Mouse (Mus musculus) midbrain, embryonic 12.5 days (tissue): Measurements from ENCODE around the gene Kifc3. TPM values are rescaled to one million over a fixed set of nuclear protein-coding genes. Genes with fewer than 3 reads are reported as not detected.
A peak's percentile ranks its signal among the peaks of the same experiment; 100 is the strongest.

Experiments
- ATAC-seq: fragments of 200-750 bp; cut with Nextera tagmentation; 2 replicates; pipeline ENCODE4 v1.8.0; 2017; ENCODE audit warnings: low read depth, moderate TSS enrichment, moderate library complexity; ENCODE audit not compliant: low FRiP score
- H3K27ac ChIP-seq: fragments of 300-500 bp; sonication (generic); replicated peaks from 2 replicates; pipeline ENCODE4 v1.5.1; 2016; ENCODE audit warnings: mild to moderate bottlenecking
- H3K27me3 ChIP-seq: fragments of 300-500 bp; sonication (generic); 2 replicates; pipeline ENCODE4 v1.6.1; 2016; ENCODE audit warnings: mild to moderate bottlenecking
- H3K36me3 ChIP-seq: fragments of 300-500 bp; sonication (generic); 2 replicates; pipeline ENCODE4 v1.6.1; 2016
- H3K4me1 ChIP-seq: fragments of 300-500 bp; sonication (generic); 2 replicates; pipeline ENCODE4 v1.6.1; 2016
- H3K4me2 ChIP-seq: fragments of 300-500 bp; sonication (generic); replicated peaks from 2 replicates; pipeline ENCODE4 v1.6.1; 2016; ENCODE audit warnings: mild to moderate bottlenecking, moderate library complexity
- H3K4me3 ChIP-seq: fragments of 300-500 bp; sonication (generic); 2 replicates; pipeline ENCODE4 v1.5.1; 2016; ENCODE audit warnings: mild to moderate bottlenecking
- H3K9ac ChIP-seq: fragments of 300-500 bp; sonication (generic); replicated peaks from 2 replicates; pipeline ENCODE4 v1.6.1; 2016; ENCODE audit warnings: mild to moderate bottlenecking, moderate library complexity
- H3K9me3 ChIP-seq: fragments of 300-500 bp; sonication (generic); 2 replicates; pipeline ENCODE4 v1.6.1; 2016; ENCODE audit warnings: mild to moderate bottlenecking
- WGBS: fragments of 180-500 bp; shearing (Covaris S2); methylation state at CpG from one replicate; pipeline ENCODE4 v1.1.7; 2016; 5-methylcytosine and 5-hydroxymethylcytosine counted together
- polyA plus RNA-seq: library from polyadenylated mRNA; unstranded; fragments of >200 nt; fragmentation: Nextera tagmentation; extraction: Ambion mirVana; gene quantifications from 2 replicates; pipeline ENCODE4 v1.2.1, GENCODE M21; 2016

Gene Kifc3
- polyA plus RNA-seq, 1 experiment from 2014 or later = 10.0 TPM

- peaks cover 42% of the 10 kb centered on the region for H3K4me1 ChIP-seq
Measured at GRCm38 (mm10) chr8:95141026-95141425, 61.6 kb downstream of the Kifc3 start.

GRCm38 (mm10) chr8:95140555-95140954, 62.1 kb downstream of the Kifc3 start:
- 70% methylated on average over 5 of the region's 5 CpGs for WGBS
- Histone ChIP-seq H3K4me2 (no peak overlapping the region), H3K36me3 (no peaks in the 10 kb centered on the region), H3K9me3 (no peaks in the 10 kb centered on the region), H3K4me3 (no peak overlapping the region), H3K27ac (no peak overlapping the region), H3K27me3 (peaks cover 68% of the 10 kb centered on the region), H3K9ac (no peak overlapping the region), H3K4me1 (peaks cover 42% of the 10 kb centered on the region)
- no peak for ATAC-seq

More at GRCm38 (mm10) chr8:95141026-95141425, 61.6 kb downstream of the Kifc3 start:
- Histone ChIP-seq H3K27me3 (peaks cover 68% of the 10 kb centered on the region), H3K9me3 (no peaks in the 10 kb centered on the region), H3K9ac (no peak overlapping the region), H3K4me2 (peak overlapping the region; percentile 93; the same call in 1 of the 2 replicates), H3K27ac (no peak overlapping the region), H3K4me3 (no peak overlapping the region), H3K36me3 (no peaks in the 10 kb centered on the region)
- WGBS = 63% methylated on average over 1 of the region's 1 CpGs
- no peak for ATAC-seq

GRCm38 (mm10) chr8:95139051-95139365, 63.6 kb downstream of the Kifc3 start:
- peaks cover 42% of the 10 kb centered on the region for H3K4me1 ChIP-seq
- H3K36me3 ChIP-seq = no peaks in the 10 kb centered on the region
- H3K27ac ChIP-seq = no peak overlapping the region
- no peak overlapping the region for H3K4me3 ChIP-seq
- 57% methylated on average over 1 of the region's 1 CpGs for WGBS
- no peak overlapping the region for H3K9ac ChIP-seq
- peaks cover 63% of the 10 kb centered on the region for H3K27me3 ChIP-seq
- H3K4me2 ChIP-seq = no peak overlapping the region
- no peak for ATAC-seq
- H3K9me3 ChIP-seq = no peaks in the 10 kb centered on the region

DNA sequence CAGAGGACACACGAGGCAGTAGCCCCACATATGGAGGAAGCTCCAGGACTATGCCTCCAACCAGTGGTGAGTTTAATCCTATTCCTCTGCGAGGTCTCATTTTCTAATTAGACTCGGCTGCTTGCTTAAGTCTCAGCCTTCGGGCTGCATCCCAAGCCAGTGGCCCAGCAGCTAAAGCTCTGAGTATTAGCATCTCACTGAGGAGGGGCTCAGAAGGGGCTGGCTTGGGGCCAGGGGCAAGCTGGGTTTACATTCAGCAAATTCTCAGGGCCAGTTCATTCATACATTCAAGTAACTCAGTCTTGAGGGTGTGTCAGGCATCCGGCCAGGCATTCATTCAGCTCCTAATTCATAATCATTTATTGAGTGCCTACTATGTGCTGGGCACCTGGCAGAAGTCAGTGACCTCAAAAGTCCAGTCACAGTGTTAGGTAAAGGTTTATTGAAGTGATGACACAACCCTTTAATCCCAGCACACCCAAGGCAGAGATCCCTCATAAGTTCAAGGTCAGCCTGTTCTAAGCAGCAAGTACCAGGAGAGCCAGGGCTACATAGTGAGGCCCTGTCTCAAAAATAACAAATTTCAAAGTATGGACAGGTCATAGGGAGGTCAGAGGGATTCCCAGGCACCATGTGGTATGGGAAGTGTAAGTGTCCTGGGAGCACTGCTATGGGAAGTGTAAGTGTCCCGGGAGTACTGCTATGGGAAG, 64.1 kb downstream of the Kifc3 start:
- H3K4me2 ChIP-seq = peak overlapping the region; percentile 51
- peak overlapping the region; percentile 24; the same call in 1 of the 2 replicates for H3K4me3 ChIP-seq
- 0 out of 2 replicates have a peak overlapping the region, but pooled peaks have one; percentile 20 for H3K27ac ChIP-seq
- H3K9me3 ChIP-seq = no peaks in the 10 kb centered on the region
- peaks cover 63% of the 10 kb centered on the region for H3K27me3 ChIP-seq
- WGBS = 23% methylated on average over 6 of the region's 6 CpGs
- no peak overlapping the region for H3K9ac ChIP-seq
- peaks cover 41% of the 10 kb centered on the region for H3K4me1 ChIP-seq
- ATAC-seq = no peak; the same call in 1 of the 2 replicates
- H3K36me3 ChIP-seq = no peaks in the 10 kb centered on the region

DNA sequence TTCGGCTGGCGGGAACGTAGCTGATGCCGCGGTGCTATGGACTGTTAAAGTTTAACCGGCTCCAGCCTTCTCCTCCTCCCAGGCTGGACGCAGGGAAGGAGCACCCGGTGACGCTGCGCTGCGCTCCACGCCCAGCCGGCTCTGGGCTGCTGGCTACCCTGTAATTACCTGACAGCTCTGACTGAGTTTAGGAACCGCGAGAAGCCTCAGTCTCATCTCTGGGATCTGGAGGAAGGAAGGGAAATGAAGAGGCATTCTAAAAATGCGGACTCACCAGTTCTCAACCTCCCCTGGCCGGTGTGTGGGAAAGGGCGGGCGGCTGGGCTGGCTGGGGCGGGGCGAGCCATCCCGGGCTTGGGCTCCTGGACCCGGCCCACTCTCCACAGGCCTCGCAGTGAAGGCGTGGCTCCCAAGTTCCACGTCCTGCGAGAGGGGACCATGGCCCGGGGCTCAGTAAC, 64.9 kb downstream of the Kifc3 start:
- Histone ChIP-seq H3K4me2 (peak overlapping the region; percentile 51), H3K4me1 (peaks cover 33% of the 10 kb centered on the region), H3K27ac (no peak overlapping the region), H3K9ac (no peak overlapping the region; the same call in 1 of the 2 replicates), H3K27me3 (peaks cover 59% of the 10 kb centered on the region), H3K4me3 (peak overlapping the region; percentile 24), H3K36me3 (no peaks in the 10 kb centered on the region), H3K9me3 (no peaks in the 10 kb centered on the region)
- ATAC-seq = peak; percentile 16; the same call in 1 of the 2 replicates
- 2% methylated on average over 28 of the region's 28 CpGs for WGBS

DNA sequence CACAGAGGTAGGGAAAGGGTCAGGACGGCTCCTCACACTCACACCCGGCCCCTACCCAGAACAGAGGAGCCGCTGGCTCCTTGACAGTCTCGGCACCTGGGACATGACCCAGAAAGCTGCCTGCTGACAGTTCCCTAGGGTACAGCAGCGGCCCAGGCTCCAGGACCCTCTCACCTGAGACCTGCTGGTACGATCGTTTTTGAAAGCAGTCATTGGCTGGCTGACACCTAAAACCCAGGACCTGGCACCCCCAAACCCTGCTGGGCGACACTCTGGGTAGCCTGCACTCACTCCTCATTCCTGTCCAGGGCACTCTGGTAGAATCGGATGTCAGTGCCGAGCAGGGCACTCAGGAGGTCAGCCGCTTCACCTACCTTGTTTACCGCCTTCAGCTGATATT, 65.4 kb downstream of the Kifc3 start:
- no peak overlapping the region for H3K27ac ChIP-seq
- peaks cover 57% of the 10 kb centered on the region for H3K27me3 ChIP-seq
- no peak overlapping the region; the same call in 1 of the 2 replicates for H3K9ac ChIP-seq
- H3K4me2 ChIP-seq = peak overlapping the region; percentile 51
- peaks cover 30% of the 10 kb centered on the region for H3K4me1 ChIP-seq
- peak overlapping the region; percentile 24; the same call in 1 of the 2 replicates for H3K4me3 ChIP-seq
- H3K36me3 ChIP-seq = no peaks in the 10 kb centered on the region
- no peaks in the 10 kb centered on the region for H3K9me3 ChIP-seq
- 22% methylated on average over 12 of the region's 12 CpGs for WGBS
- ATAC-seq = no peak

DNA sequence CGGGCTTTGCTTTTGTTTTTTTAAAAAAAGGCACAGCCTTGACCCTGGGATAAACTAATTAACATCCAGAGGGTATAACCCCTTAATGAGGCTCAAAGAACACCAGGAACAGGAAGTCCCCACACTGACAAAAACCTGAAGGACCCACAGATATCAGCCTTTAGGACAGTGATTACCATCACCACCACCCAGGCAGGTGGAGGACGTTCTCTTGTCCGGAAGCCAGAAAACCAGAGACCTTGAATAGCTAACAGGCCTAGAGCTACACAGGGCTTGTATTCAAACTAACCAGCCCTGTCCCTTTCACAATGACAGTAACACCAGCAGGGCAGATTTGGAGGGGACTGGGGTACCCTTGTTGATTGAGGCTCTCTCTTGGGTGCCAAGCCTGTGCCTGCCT, 66.4 kb downstream of the Kifc3 start:
- Histone ChIP-seq H3K27ac (no peak overlapping the region), H3K9me3 (no peaks in the 10 kb centered on the region), H3K27me3 (peaks cover 53% of the 10 kb centered on the region), H3K4me3 (no peak overlapping the region), H3K4me2 (no peak overlapping the region), H3K9ac (no peak overlapping the region), H3K36me3 (no peaks in the 10 kb centered on the region), H3K4me1 (peaks cover 21% of the 10 kb centered on the region)
- ATAC-seq = no peak
- 84% methylated on average over 3 of the region's 3 CpGs for WGBS

DNA sequence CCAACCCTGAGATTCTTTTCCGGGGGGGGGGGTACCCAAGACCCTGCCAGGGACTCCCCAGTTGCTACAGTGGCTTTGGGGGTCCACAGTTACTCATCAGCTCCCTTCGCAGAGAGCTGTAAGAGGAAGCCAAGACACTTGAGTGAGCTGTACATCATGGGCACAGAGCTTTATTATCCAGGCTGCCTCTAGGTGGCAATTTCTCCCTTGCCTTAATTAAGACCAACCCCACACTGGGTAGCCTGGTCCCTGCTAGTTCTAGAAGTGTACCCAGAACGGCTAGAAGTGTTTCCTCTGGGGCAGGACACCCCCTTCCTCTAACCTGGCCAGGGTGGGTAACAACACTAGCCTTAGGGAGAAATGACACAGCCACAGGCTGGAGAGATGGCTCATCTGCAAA, 67.4 kb downstream of the Kifc3 start:
- H3K27ac ChIP-seq = no peak overlapping the region
- peaks cover 15% of the 10 kb centered on the region for H3K4me1 ChIP-seq
- H3K27me3 ChIP-seq = peaks cover 44% of the 10 kb centered on the region
- WGBS = 48% methylated on average over 3 of the region's 3 CpGs
- no peaks in the 10 kb centered on the region for H3K9me3 ChIP-seq
- no peak overlapping the region for H3K9ac ChIP-seq
- no peak overlapping the region for H3K4me3 ChIP-seq
- no peak for ATAC-seq
- H3K4me2 ChIP-seq = no peak overlapping the region
- H3K36me3 ChIP-seq = no peaks in the 10 kb centered on the region

DNA sequence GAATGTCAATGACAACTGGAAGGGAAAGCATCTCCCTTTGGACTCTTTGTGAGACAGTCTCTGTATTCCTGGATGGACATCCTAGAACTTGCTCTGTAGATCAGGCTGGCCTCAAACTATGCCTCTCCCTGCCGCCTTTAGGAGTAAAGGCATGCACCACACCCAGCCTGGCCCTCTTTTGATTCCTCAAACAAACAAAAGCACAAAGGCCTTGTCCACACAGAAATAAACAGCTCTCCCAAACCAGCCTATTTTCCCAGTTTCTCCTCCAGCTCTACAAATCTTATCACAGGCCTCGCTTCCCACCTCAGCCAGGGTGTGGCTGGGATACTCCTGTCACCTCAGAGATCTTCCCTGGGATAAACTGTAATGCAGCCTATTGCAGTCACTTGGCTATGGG, 68.4 kb downstream of the Kifc3 start:
- Histone ChIP-seq H3K9me3 (no peaks in the 10 kb centered on the region), H3K4me1 (peaks cover 15% of the 10 kb centered on the region), H3K27ac (no peak overlapping the region), H3K27me3 (peaks cover 36% of the 10 kb centered on the region), H3K4me3 (no peak overlapping the region), H3K9ac (no peak overlapping the region), H3K36me3 (no peaks in the 10 kb centered on the region), H3K4me2 (no peak overlapping the region)
- no peak for ATAC-seq
- 77% methylated on average over 2 of the region's 2 CpGs for WGBS

- H3K4me2 ChIP-seq = no peak overlapping the region
- ATAC-seq = no peak
- WGBS = 84% methylated on average over 5 of the region's 5 CpGs
- H3K36me3 ChIP-seq = no peaks in the 10 kb centered on the region
- no peak overlapping the region; the same call in 1 of the 2 replicates for H3K9ac ChIP-seq
- peaks cover 14% of the 10 kb centered on the region for H3K27me3 ChIP-seq
- H3K4me1 ChIP-seq = no peaks in the 10 kb centered on the region; the same call in 1 of the 2 replicates
- no peak overlapping the region for H3K4me3 ChIP-seq
- H3K9me3 ChIP-seq = no peaks in the 10 kb centered on the region
- H3K27ac ChIP-seq = no peak overlapping the region
Measured at GRCm38 (mm10) chr8:95131983-95132382, 70.6 kb downstream of the Kifc3 start.

DNA sequence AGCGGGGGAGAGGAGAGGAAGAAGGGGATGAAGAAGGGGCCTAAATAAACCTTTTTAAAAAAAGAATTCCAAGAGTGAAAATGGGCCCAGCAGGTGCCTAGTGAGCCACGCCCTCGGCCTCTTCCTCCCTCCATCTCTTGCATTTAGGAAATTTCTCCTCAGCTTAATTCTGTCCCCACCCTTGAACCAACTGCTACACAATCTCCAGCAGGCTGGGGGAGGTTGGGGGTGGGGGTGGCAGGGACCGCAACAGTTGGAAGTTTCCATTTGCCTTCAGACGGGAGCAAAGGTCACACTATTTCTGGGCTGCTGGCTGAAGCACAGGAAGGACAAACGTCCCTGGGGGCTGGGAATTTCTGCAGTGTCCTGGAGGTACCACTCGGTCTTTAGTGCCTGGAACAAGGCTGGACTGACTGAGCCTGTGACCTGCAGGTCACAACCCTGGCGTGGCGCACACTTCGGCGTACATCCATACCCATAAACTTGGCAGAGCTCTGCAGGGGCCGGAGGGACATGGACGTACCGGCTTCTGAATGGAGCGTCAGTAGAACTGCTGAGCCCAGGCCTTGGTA, 71.6 kb downstream of the Kifc3 start:
- no peak overlapping the region for H3K4me2 ChIP-seq
- 67% methylated on average over 15 of the region's 15 CpGs for WGBS
- H3K9ac ChIP-seq = no peak overlapping the region
- no peak overlapping the region for H3K27ac ChIP-seq
- H3K27me3 ChIP-seq = peaks cover 5% of the 10 kb centered on the region
- H3K9me3 ChIP-seq = no peaks in the 10 kb centered on the region
- H3K36me3 ChIP-seq = no peaks in the 10 kb centered on the region
- no peak overlapping the region for H3K4me3 ChIP-seq
- H3K4me1 ChIP-seq = no peaks in the 10 kb centered on the region; the same call in 1 of the 2 replicates
- ATAC-seq = no peak

DNA sequence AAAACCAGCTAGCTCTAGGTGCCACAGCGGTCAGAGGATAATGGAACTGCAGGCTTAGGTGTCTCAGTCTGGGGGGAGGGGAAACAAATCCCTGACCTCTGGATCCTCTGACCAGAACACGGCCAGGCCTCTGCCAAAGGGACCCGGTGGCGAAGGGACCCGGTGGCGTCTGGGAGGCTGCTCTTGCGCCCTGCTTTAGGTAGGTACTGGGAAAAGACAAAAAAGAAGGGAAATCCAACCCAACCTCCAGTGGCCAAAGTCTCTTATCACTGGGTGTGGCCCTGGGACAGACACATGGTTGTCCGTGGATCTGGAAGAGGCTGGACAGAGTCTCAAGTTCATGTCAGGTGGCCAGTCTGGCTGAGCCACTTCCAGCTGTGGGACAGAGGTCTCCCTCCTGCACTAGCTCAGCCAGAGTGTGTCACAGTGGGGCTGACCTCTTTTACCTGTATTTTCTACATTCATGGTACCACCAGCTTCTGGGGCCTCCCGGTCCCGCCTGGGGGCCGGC, 73.8 kb downstream of the Kifc3 start:
- Histone ChIP-seq H3K36me3 (no peaks in the 10 kb centered on the region), H3K4me2 (no peak overlapping the region), H3K27me3 (peaks cover 3% of the 10 kb centered on the region; the same call in 1 of the 2 replicates), H3K9me3 (no peaks in the 10 kb centered on the region), H3K9ac (no peak overlapping the region), H3K4me1 (no peaks in the 10 kb centered on the region; the same call in 1 of the 2 replicates), H3K4me3 (no peak overlapping the region), H3K27ac (no peak overlapping the region)
- 88% methylated on average over 11 of the region's 11 CpGs for WGBS
- ATAC-seq = no peak
